Mouse (Mus musculus) kidney, embryonic 15.5 days (tissue): ENCODE measurements at regions not wholly inside any gene's neighbourhood (a gene's known extent, or its start where the extent isn't known, plus 50 kb on each side); places are given as distances from the start of the nearest gene placed in this dataset.

Experiments
- ATAC-seq: fragments of 200-750 bp; cut with Nextera tagmentation; replicated peaks from 2 replicates; pipeline ENCODE4 v1.8.0; 2017; ENCODE audit warnings: moderate TSS enrichment; ENCODE audit not compliant: low FRiP score
- H3K27ac ChIP-seq: fragments of 300-500 bp; sonication (generic); 2 replicates; pipeline ENCODE4 v1.5.1; 2015; ENCODE audit warnings: mild to moderate bottlenecking, inconsistent platforms
- H3K27me3 ChIP-seq: fragments of 300-500 bp; sonication (generic); 2 replicates; pipeline ENCODE4 v1.6.1; 2015; ENCODE audit warnings: inconsistent platforms
- H3K36me3 ChIP-seq: fragments of 300-500 bp; sonication (generic); 2 replicates; pipeline ENCODE4 v1.6.1; 2015; ENCODE audit warnings: inconsistent platforms
- H3K4me1 ChIP-seq: fragments of 300-500 bp; sonication (generic); 2 replicates; pipeline ENCODE4 v1.6.1; 2015; ENCODE audit warnings: inconsistent platforms
- H3K4me2 ChIP-seq: fragments of 300-500 bp; sonication (generic); 2 replicates; pipeline ENCODE4 v1.6.1; 2015; ENCODE audit warnings: moderate library complexity, mild to moderate bottlenecking, inconsistent platforms
- H3K4me3 ChIP-seq: fragments of 300-500 bp; sonication (generic); replicated peaks from 2 replicates; pipeline ENCODE4 v1.5.1; 2015; ENCODE audit warnings: mild to moderate bottlenecking, inconsistent platforms
- H3K9ac ChIP-seq: fragments of 300-500 bp; sonication (generic); 2 replicates; pipeline ENCODE4 v1.6.1; 2015; ENCODE audit warnings: mild to moderate bottlenecking, inconsistent platforms
- H3K9me3 ChIP-seq: fragments of 300-500 bp; sonication (generic); replicated peaks from 2 replicates; pipeline ENCODE4 v1.6.1; 2016; ENCODE audit warnings: inconsistent platforms
- WGBS: fragments of 180-500 bp; shearing (Covaris S2); methylation state at CpG from one replicate; pipeline ENCODE4 v1.1.7; 2015; ENCODE audit warnings: mixed read lengths; 5-methylcytosine and 5-hydroxymethylcytosine counted together

DNA sequence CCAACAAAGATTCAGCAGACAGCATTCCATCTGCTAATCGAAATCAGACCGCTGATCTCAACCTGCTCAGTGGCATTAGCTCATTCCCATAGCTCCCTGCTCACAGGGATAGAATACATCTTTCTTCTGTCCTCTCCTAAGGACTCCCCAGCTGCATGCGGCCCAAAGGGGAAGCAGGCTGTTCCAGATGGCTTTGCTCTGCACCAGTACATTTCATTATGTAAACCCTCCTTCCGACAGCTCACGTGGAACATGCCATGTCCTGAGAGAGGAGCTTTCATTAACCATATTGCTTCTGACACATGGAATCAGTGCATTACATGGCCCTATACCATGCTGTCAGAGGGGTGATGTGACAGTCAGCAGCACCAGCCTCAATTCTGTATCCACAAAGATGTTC lies 105.9 kb upstream of the Nmur2 start:
- Histone ChIP-seq H3K27ac (no peak overlapping the region), H3K4me1 (0 out of 2 replicates have a peak, but pooled peaks cover 2% of the 10 kb centered on the region), H3K36me3 (no peaks in the 10 kb centered on the region), H3K4me3 (no peak overlapping the region), H3K9ac (no peak overlapping the region), H3K4me2 (no peak overlapping the region), H3K27me3 (no peaks in the 10 kb centered on the region), H3K9me3 (no peaks in the 10 kb centered on the region)
- 70% methylated on average over 5 of the region's 5 CpGs for WGBS
- ATAC-seq = no peak

DNA sequence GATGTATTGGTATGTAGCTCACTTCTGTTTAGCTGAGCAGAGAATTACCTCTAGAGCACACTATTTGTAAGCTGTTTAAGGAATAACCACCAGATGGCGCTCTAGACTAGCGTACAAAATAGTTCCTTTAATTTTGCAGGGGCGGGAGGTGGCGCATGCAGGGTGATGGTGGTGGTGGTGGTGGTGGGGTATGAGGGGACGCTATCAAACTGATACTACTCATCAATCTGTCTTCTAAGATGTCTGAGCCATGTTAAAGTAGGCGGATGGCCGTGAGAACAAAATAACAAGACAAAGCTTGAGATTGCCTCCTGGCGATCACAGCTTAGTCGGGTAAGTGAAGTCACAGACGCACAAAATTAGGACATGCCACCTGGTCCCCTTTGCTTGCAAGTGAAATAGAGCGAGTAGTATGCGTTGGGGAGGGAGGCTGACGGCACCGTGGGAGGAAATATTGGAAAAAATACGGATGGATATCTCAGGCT lies 90.6 kb upstream of the Nmur2 start:
- Histone ChIP-seq H3K4me1 (no peaks in the 10 kb centered on the region), H3K9ac (no peak overlapping the region), H3K36me3 (no peaks in the 10 kb centered on the region), H3K4me2 (0 out of 2 replicates have a peak overlapping the region, but pooled peaks have one; percentile 6), H3K4me3 (no peak overlapping the region), H3K9me3 (no peaks in the 10 kb centered on the region), H3K27ac (no peak overlapping the region), H3K27me3 (no peaks in the 10 kb centered on the region)
- no peak for ATAC-seq
- WGBS = 32% methylated on average over 15 of the region's 15 CpGs

DNA sequence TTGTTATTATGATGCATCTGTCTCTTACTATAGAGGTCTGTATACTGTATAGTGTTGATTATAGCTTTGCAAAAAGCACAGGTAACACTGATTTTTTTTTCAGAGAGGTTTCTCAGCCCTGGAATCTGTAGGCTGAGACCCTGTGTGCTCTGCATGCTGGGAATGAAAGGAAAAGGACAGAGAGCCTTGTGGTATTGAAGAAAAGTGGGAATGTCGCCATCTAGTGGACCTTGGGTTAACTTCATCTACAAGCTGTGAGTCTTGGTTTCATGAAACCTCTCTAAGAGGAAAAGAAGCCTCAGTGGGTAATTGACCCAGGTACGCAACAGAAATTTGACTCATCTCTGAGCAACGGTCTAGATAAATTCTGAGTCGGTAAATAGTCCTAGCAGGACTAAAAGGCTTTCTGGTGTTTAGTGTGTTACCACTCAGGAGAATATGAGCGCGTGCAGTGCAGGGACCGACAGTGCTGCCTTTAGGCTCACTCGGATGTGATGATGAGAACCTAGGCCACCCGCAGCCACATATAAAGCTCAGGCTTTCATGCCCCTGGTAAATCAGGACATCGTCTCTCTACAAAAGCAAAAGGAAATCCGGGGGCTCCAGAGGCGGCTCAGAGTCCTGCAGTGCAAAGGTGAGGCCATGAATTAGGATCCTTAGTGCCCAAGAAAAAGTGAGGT lies 75.9 kb upstream of the Nmur2 start:
- Histone ChIP-seq H3K9me3 (no peaks in the 10 kb centered on the region), H3K36me3 (no peaks in the 10 kb centered on the region), H3K4me3 (no peak overlapping the region), H3K27me3 (no peaks in the 10 kb centered on the region), H3K4me1 (no peaks in the 10 kb centered on the region), H3K4me2 (no peak overlapping the region), H3K27ac (no peak overlapping the region), H3K9ac (no peak overlapping the region)
- WGBS = 54% methylated on average over 12 of the region's 12 CpGs
- no peak for ATAC-seq

DNA sequence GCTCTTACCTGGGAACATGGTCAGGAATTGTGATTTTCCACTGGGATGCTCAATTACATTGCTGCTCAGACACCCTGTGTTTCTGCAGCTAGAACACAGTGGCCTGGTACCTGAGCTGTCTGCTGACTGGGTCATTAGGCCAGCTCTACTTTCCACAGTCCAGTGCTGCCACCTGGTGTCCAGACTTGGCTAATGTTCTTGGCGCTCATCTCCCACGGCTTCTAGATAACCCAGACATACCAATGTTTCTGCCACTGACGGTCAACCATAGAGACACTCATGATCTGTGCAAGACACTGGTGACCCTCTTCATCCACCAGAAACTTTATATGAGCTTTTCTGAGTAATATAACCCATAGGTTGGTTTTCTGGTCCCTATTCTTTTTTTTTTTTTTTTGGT lies 67.1 kb upstream of the Nmur2 start:
- Histone ChIP-seq H3K4me3 (no peak overlapping the region), H3K4me2 (no peak overlapping the region), H3K9ac (no peak overlapping the region), H3K27me3 (no peaks in the 10 kb centered on the region), H3K27ac (no peak overlapping the region), H3K9me3 (no peaks in the 10 kb centered on the region), H3K4me1 (no peaks in the 10 kb centered on the region), H3K36me3 (no peaks in the 10 kb centered on the region)
- no peak for ATAC-seq
- 12% methylated on average over 3 of the region's 3 CpGs for WGBS

DNA sequence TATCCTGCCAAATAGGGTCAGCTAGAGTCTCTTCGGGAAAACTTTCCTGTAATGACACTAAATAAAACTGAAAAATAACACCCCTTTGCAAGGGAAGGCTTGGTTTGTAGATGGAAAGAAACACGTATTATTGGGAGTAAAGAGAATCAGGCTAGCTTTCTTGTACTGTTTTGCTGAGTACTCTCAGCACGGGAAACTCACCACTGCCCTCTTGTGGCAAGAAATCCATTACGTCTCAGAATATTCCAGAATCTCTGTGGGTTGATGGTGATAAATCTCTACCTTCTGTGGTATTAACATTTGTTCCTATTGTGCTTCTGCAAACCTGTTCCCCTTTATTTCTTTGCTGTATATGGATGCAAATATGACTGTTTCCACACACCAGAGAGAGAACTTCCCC lies 64.8 kb upstream of the Nmur2 start:
- no peak overlapping the region for H3K4me2 ChIP-seq
- H3K9me3 ChIP-seq = no peaks in the 10 kb centered on the region
- no peaks in the 10 kb centered on the region for H3K36me3 ChIP-seq
- H3K27ac ChIP-seq = no peak overlapping the region
- no peak for ATAC-seq
- H3K27me3 ChIP-seq = no peaks in the 10 kb centered on the region
- WGBS = 30% methylated on average over 4 of the region's 4 CpGs
- H3K4me1 ChIP-seq = no peaks in the 10 kb centered on the region
- H3K9ac ChIP-seq = no peak overlapping the region
- H3K4me3 ChIP-seq = no peak overlapping the region

DNA sequence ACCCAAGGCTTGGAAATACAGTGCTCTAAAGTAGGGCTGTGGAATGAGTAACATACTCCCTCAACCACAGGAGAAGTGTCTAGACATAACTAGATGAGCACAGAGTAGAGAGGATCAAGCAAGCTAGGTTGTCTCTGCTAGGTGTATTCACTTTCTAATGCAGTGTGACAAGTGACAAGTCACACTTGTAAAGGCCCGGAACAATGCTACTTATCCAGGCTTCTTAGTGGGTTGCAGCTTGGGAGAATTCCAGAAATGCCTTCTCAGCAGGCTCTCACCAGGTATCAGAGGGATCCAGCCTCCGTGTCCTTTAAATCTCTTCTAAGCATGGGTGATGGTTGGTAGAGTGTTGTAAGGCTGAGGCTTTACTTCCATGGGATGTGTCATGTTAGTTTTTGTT lies 52.1 kb upstream of the Nmur2 start:
- Histone ChIP-seq H3K9ac (no peak overlapping the region), H3K27ac (no peak overlapping the region), H3K36me3 (no peaks in the 10 kb centered on the region), H3K4me2 (no peak overlapping the region), H3K4me3 (no peak overlapping the region), H3K27me3 (no peaks in the 10 kb centered on the region), H3K4me1 (no peaks in the 10 kb centered on the region), H3K9me3 (no peaks in the 10 kb centered on the region)
- ATAC-seq = no peak
- 65% methylated on average over 2 of the region's 2 CpGs for WGBS
